Mouse (Mus musculus): Measurements from ENCODE around the gene Bbs5. TPM values are rescaled to one million over a fixed set of nuclear protein-coding genes. Genes with fewer than 3 reads are reported as not detected.
"Not testable (repeated sequence)": the region's sequence is repeated elsewhere in the genome, so short reads cannot be mapped to it uniquely, and the experiment has no call there.

The Bbs5 gene
- polyA plus RNA-seq, 1 experiment from 2014 or later, result 21.0 TPM

DNA sequence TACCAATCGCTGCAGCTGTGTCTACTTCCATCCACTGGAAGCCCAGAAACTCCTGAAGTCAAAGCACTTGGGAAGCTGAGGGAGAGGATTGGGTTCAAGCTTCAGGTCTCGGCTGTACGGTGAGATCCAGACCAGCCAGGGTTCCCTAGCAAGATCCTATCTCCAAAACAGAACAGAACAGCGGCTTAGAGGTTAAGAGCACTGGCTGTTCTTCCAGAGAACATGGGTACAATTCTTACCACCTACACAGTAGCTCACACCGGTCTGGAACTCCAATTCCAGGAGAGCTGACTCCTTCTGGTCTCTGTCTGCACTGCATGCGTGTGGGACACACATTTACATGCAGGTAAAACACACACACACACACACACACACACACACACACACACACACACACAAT is 17.1 kb upstream of the Bbs5 start:
- no peak for DNase-seq (ENCODE audit: low spot score)
- Histone ChIP-seq H3K4me2 (ENCODE audit: low read depth) (no peak overlapping the region), H3K4me1 (ENCODE audit: control insufficient read depth, insufficient read depth, low read length) (0 out of 2 replicates have a peak, but pooled peaks cover 3% of the 10 kb centered on the region), H3K36me3 (ENCODE audit: control insufficient read depth, insufficient read depth, low read length) (no peaks in the 10 kb centered on the region), H3K9ac (ENCODE audit: low read length) (no peak overlapping the region), H3K27me3 (ENCODE audit: control insufficient read depth, insufficient read depth, low read length) (no peaks in the 10 kb centered on the region), H3K4me3 (ENCODE audit: low read depth, low read length) (no peak overlapping the region), H3K27ac (ENCODE audit: low read depth, low read length) (no peak overlapping the region), H3K9me3 (ENCODE audit: control insufficient read depth, low read length) (no peaks in the 10 kb centered on the region)
- no peak for ATAC-seq (ENCODE audit: insufficient read depth, low FRiP score, low TSS enrichment)
- WGBS, result 87% methylated on average over 6 of the region's 6 CpGs

- no peaks in the 10 kb centered on the region for H3K36me3 ChIP-seq (ENCODE audit: control insufficient read depth, insufficient read depth, low read length)
- DNase-seq (ENCODE audit: low spot score), result no peak
- no peak overlapping the region for H3K4me2 ChIP-seq (ENCODE audit: low read depth)
- no peaks in the 10 kb centered on the region for H3K27me3 ChIP-seq (ENCODE audit: control insufficient read depth, insufficient read depth, low read length)
- WGBS, result 92% methylated on average over 5 of the region's 5 CpGs
- no peak overlapping the region for H3K27ac ChIP-seq (ENCODE audit: low read depth, low read length)
- H3K4me3 ChIP-seq (ENCODE audit: low read depth, low read length), result no peak overlapping the region
- no peaks in the 10 kb centered on the region for H3K9me3 ChIP-seq (ENCODE audit: control insufficient read depth, low read length)
- no peak overlapping the region for H3K9ac ChIP-seq (ENCODE audit: low read length)
- no peak for ATAC-seq (ENCODE audit: insufficient read depth, low FRiP score, low TSS enrichment)
- H3K4me1 ChIP-seq (ENCODE audit: control insufficient read depth, insufficient read depth, low read length), result 0 out of 2 replicates have a peak, but pooled peaks cover 3% of the 10 kb centered on the region
Observed at GRCm38 (mm10) chr2:69630792-69631191, 16.2 kb upstream of the Bbs5 start.

DNA sequence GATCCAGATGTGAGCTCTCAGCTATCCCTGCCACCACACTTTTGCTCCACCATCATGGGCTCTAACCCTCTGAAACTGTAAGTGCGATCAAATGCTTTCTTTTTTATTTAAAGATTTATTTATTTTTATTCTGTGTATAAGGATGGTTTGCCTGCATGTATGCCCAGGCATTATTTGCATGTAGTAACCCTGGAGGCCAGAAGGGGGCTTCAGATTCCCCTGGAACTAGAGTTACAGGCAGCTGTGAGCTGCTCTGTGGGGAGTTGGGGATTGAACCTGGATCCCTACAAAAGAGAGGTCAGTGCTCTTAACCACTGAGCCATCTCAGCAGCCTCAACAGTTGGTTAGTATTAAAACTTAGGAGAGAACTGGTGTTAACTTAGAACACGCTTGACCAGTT is 15.5 kb upstream of the Bbs5 start:
- no peak overlapping the region for H3K27ac ChIP-seq (ENCODE audit: low read depth, low read length)
- no peaks in the 10 kb centered on the region for H3K9me3 ChIP-seq (ENCODE audit: control insufficient read depth, low read length)
- H3K4me3 ChIP-seq (ENCODE audit: low read depth, low read length), result no peak overlapping the region
- 88% methylated on average over 2 of the region's 2 CpGs for WGBS
- ATAC-seq (ENCODE audit: insufficient read depth, low FRiP score, low TSS enrichment) (no peak), DNase-seq (ENCODE audit: low spot score) (no peak)
- H3K27me3 ChIP-seq (ENCODE audit: control insufficient read depth, insufficient read depth, low read length), result no peaks in the 10 kb centered on the region
- H3K4me2 ChIP-seq (ENCODE audit: low read depth), result no peak overlapping the region
- no peak overlapping the region for H3K9ac ChIP-seq (ENCODE audit: low read length)
- no peaks in the 10 kb centered on the region for H3K36me3 ChIP-seq (ENCODE audit: control insufficient read depth, insufficient read depth, low read length)
- 0 out of 2 replicates have a peak, but pooled peaks cover 3% of the 10 kb centered on the region for H3K4me1 ChIP-seq (ENCODE audit: control insufficient read depth, insufficient read depth, low read length)

DNA sequence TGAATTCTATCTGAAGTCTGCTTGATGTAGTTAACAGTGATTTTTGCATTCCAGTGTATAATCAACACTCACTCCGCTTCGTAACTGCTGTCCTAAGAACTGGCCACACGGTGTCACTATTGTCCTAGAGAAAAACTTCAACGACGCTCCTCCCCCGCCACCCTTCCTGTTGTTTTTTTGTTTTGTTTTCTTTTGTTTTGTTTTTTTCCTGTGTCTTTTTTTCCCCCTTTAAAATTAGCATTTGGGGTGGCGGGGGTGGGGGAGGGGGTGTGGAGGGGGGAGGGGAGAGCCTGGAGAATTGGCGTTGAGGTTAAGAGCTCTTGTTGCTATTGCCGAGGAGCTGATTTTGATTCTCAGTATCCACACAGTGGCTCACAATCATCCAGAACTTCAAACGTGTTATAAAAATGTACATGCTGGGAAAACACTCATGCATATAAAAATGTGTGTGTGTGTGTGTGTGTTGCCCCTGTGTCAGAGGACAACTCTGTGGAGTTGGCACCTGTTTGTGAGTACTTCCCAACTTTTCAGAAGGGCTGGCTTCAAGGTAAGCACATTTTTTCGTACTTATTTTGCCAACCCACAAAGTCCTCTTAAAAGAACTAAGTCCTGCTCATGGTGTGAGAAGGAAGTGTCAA is 11.8 kb upstream of the Bbs5 start:
- H3K4me1 ChIP-seq (ENCODE audit: control insufficient read depth, insufficient read depth, low read length), result no peaks in the 10 kb centered on the region
- H3K36me3 ChIP-seq (ENCODE audit: control insufficient read depth, insufficient read depth, low read length), result no peaks in the 10 kb centered on the region
- H3K27ac ChIP-seq (ENCODE audit: low read depth, low read length), result no peak overlapping the region
- DNase-seq (ENCODE audit: low spot score) (peak; percentile 65), ATAC-seq (ENCODE audit: insufficient read depth, low FRiP score, low TSS enrichment) (no peak)
- no peak overlapping the region for H3K9ac ChIP-seq (ENCODE audit: low read length)
- H3K4me2 ChIP-seq (ENCODE audit: low read depth), result no peak overlapping the region
- H3K27me3 ChIP-seq (ENCODE audit: control insufficient read depth, insufficient read depth, low read length), result no peaks in the 10 kb centered on the region
- H3K9me3 ChIP-seq (ENCODE audit: control insufficient read depth, low read length), result no peaks in the 10 kb centered on the region
- 16% methylated on average over 11 of the region's 11 CpGs for WGBS
- H3K4me3 ChIP-seq (ENCODE audit: low read depth, low read length), result no peak overlapping the region

GRCm38 (mm10) chr2:69635807-69636206 is 11.2 kb upstream of the Bbs5 start:
- no peaks in the 10 kb centered on the region for H3K27me3 ChIP-seq (ENCODE audit: control insufficient read depth, insufficient read depth, low read length)

GRCm38 (mm10) chr2:69637989-69638388 is 9.0 kb upstream of the Bbs5 start:
- H3K36me3 ChIP-seq (ENCODE audit: control insufficient read depth, insufficient read depth, low read length); H3K4me3 ChIP-seq (ENCODE audit: low read depth, low read length); H3K27me3 ChIP-seq (ENCODE audit: control insufficient read depth, insufficient read depth, low read length); DNase-seq (ENCODE audit: low spot score); H3K27ac ChIP-seq (ENCODE audit: low read depth, low read length); H3K9ac ChIP-seq (ENCODE audit: low read length); H3K9me3 ChIP-seq (ENCODE audit: control insufficient read depth, low read length); H3K4me1 ChIP-seq (ENCODE audit: control insufficient read depth, insufficient read depth, low read length); ATAC-seq (ENCODE audit: insufficient read depth, low FRiP score, low TSS enrichment); H3K4me2 ChIP-seq (ENCODE audit: low read depth): not testable (repeated sequence)
- 73% methylated on average over 7 of the region's 7 CpGs for WGBS

More at GRCm38 (mm10) chr2:69635807-69636206, 11.2 kb upstream of the Bbs5 start:
- peak; percentile 29 for DNase-seq (ENCODE audit: low spot score)
- no peaks in the 10 kb centered on the region for H3K4me1 ChIP-seq (ENCODE audit: control insufficient read depth, insufficient read depth, low read length)
- H3K27ac ChIP-seq (ENCODE audit: low read depth, low read length), result no peak overlapping the region
- no peaks in the 10 kb centered on the region for H3K9me3 ChIP-seq (ENCODE audit: control insufficient read depth, low read length)
- no peak overlapping the region for H3K4me3 ChIP-seq (ENCODE audit: low read depth, low read length)
- whole genome bisulfite sequencing, result 67% methylated on average over 6 of the region's 6 CpGs
- no peak overlapping the region for H3K9ac ChIP-seq (ENCODE audit: low read length)
- no peak for ATAC-seq (ENCODE audit: insufficient read depth, low FRiP score, low TSS enrichment)
- no peaks in the 10 kb centered on the region for H3K36me3 ChIP-seq (ENCODE audit: control insufficient read depth, insufficient read depth, low read length)
- no peak overlapping the region for H3K4me2 ChIP-seq (ENCODE audit: low read depth)

- no peaks in the 10 kb centered on the region for H3K4me1 ChIP-seq (ENCODE audit: control insufficient read depth, insufficient read depth, low read length)
- no peaks in the 10 kb centered on the region for H3K36me3 ChIP-seq (ENCODE audit: control insufficient read depth, insufficient read depth, low read length)
- ATAC-seq (ENCODE audit: insufficient read depth, low FRiP score, low TSS enrichment) (no peak), DNase-seq (ENCODE audit: low spot score) (no peak)
- no peak overlapping the region for H3K27ac ChIP-seq (ENCODE audit: low read depth, low read length)
- H3K9ac ChIP-seq (ENCODE audit: low read length), result no peak overlapping the region
- no peak overlapping the region for H3K4me2 ChIP-seq (ENCODE audit: low read depth)
- H3K9me3 ChIP-seq (ENCODE audit: control insufficient read depth, low read length), result no peaks in the 10 kb centered on the region
- WGBS, result 62% methylated on average over 10 of the region's 10 CpGs
- no peak overlapping the region for H3K4me3 ChIP-seq (ENCODE audit: low read depth, low read length)
- no peaks in the 10 kb centered on the region for H3K27me3 ChIP-seq (ENCODE audit: control insufficient read depth, insufficient read depth, low read length)
Observed at GRCm38 (mm10) chr2:69640100-69640499, 6.9 kb upstream of the Bbs5 start.

- no peaks in the 10 kb centered on the region for H3K36me3 ChIP-seq (ENCODE audit: control insufficient read depth, insufficient read depth, low read length)
- 93% methylated on average over 11 of the region's 11 CpGs for WGBS
- H3K27me3 ChIP-seq (ENCODE audit: control insufficient read depth, insufficient read depth, low read length), result no peaks in the 10 kb centered on the region
- H3K9ac ChIP-seq (ENCODE audit: low read length), result no peak overlapping the region
- no peak overlapping the region for H3K4me2 ChIP-seq (ENCODE audit: low read depth)
- no peak overlapping the region for H3K27ac ChIP-seq (ENCODE audit: low read depth, low read length)
- ATAC-seq (ENCODE audit: insufficient read depth, low FRiP score, low TSS enrichment) (no peak), DNase-seq (ENCODE audit: low spot score) (no peak)
- H3K9me3 ChIP-seq (ENCODE audit: control insufficient read depth, low read length), result no peaks in the 10 kb centered on the region
- H3K4me1 ChIP-seq (ENCODE audit: control insufficient read depth, insufficient read depth, low read length), result peaks cover 7% of the 10 kb centered on the region; the same call in 1 of the 2 replicates
- no peak overlapping the region for H3K4me3 ChIP-seq (ENCODE audit: low read depth, low read length)
Observed at GRCm38 (mm10) chr2:69644968-69645617, 1.9 kb upstream of the Bbs5 start.

DNA sequence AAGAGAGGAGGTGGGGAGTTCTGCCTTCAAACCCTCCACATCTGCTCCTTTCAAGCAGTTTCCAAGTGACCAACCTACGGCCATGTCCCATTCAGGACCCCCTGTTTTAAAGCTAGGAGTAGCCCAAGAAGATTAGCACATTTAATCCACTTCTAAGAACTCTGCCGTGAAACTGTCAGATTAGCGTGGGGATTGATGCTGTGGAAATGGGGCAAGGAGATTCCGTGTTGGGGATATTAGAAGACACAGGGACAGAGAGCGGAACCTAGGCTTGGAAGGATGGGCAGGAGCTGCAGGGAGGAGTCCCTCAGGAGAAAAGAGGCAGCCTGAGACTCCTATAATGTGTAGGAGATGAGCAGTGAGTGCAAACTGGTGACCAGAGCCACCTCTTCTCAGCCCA is 2.7 kb downstream of the Bbs5 start:
- H3K36me3 ChIP-seq (ENCODE audit: control insufficient read depth, insufficient read depth, low read length), result no peaks in the 10 kb centered on the region
- H3K4me1 ChIP-seq (ENCODE audit: control insufficient read depth, insufficient read depth, low read length), result peaks cover 7% of the 10 kb centered on the region; the same call in 1 of the 2 replicates
- no peak overlapping the region for H3K27ac ChIP-seq (ENCODE audit: low read depth, low read length)
- WGBS, result 91% methylated on average over 5 of the region's 5 CpGs
- no peaks in the 10 kb centered on the region for H3K9me3 ChIP-seq (ENCODE audit: control insufficient read depth, low read length)
- no peaks in the 10 kb centered on the region for H3K27me3 ChIP-seq (ENCODE audit: control insufficient read depth, insufficient read depth, low read length)
- H3K4me2 ChIP-seq (ENCODE audit: low read depth), result no peak overlapping the region
- H3K4me3 ChIP-seq (ENCODE audit: low read depth, low read length), result no peak overlapping the region
- ATAC-seq (ENCODE audit: insufficient read depth, low FRiP score, low TSS enrichment), result no peak
- no peak for DNase-seq (ENCODE audit: low spot score)
- H3K9ac ChIP-seq (ENCODE audit: low read length), result no peak overlapping the region

Measured in neural tube, embryonic 11.5 days (tissue).